Mouse (Mus musculus) bone marrow macrophage, adult 2 months (primary cell): ENCODE data around the gene Klf2. TPM values are rescaled to one million over a fixed set of nuclear protein-coding genes. Genes with fewer than 3 reads are reported as not detected.

Source experiments
- H3K27ac ChIP-seq: 2 replicates; pipeline ENCODE4 v1.5.1; 2012; ENCODE audit warnings: low read depth, low read length; ENCODE audit not compliant: insufficient read depth
- H3K4me1 ChIP-seq: 2 replicates; pipeline ENCODE4 v1.6.1; 2012; ENCODE audit warnings: low read length; ENCODE audit not compliant: control insufficient read depth, insufficient read depth
- H3K4me3 ChIP-seq: 2 replicates; pipeline ENCODE4 v1.5.1; 2012; ENCODE audit warnings: mild to moderate bottlenecking, low read length, moderate library complexity; ENCODE audit not compliant: insufficient read depth
- CTCF ChIP-seq: IDR thresholded peaks from 2 replicates; pipeline ENCODE4 v1.5.1; 2012; ENCODE audit warnings: low read depth, mild to moderate bottlenecking, low read length, moderate library complexity
- POLR2A ChIP-seq: IDR thresholded peaks from 2 replicates; pipeline ENCODE4 v1.6.1; 2012; ENCODE audit warnings: mild to moderate bottlenecking, low read depth, low read length, borderline replicate concordance
- polyA plus RNA-seq: library from polyadenylated mRNA; stranded (reverse); fragments of >200 nt; gene quantifications from 2 replicates; pipeline ENCODE4 v1.2.4, GENCODE M21; 2012; ENCODE audit not compliant: missing spikeins, insufficient read depth, insufficient read length

Gene Klf2
- polyA plus RNA-seq, 1 experiment: 34.3 TPM

DNA sequence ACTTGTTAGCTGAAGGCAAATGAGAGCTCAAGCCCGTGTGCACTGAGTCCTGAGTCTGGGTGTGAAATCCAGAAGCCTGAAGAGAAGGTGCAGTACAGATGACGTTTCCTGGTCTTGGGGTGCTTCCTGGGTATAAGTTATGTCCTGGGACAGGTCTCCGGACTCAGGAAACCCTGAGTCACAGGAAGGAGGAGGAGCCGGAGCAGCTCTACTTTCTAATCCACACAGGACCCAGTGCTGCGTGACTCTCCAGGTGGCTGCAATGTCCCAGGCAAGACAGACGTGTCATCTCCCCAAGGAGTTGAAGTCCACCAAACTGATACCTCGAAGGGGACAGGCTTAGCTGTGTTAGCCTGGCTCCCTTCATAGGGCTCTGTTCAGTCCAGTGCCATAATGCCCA, 44.6 kb downstream of the Klf2 start:
- TF ChIP-seq CTCF (no peak), POLR2A (no peak)
- Histone ChIP-seq H3K27ac (no peak overlapping the region), H3K4me1 (no peaks in the 10 kb centered on the region), H3K4me3 (no peak overlapping the region)

DNA sequence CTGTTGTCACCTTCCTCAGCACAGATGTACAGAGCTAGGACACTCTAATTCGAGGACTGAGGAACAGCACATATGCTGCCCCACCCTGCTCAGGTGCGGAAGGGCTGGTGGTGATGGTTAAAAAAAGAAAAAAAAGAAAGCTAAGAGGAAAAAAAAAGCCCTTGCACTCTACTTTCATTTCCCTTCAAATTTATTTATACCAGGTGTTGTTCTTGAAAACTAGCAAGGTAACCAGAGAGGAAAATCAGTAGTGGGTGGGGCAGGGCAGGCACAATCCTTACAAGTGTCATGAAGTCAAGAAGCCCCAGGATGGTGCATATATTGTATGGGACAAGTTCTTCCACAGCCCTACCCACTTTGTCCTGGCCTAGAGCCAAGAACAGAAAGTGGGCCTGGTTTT, 46.2 kb downstream of the Klf2 start:
- Histone ChIP-seq H3K4me3 (no peak overlapping the region), H3K4me1 (no peaks in the 10 kb centered on the region), H3K27ac (no peak overlapping the region)
- no peak for TF ChIP-seq CTCF
- TF ChIP-seq POLR2A: no peak

DNA sequence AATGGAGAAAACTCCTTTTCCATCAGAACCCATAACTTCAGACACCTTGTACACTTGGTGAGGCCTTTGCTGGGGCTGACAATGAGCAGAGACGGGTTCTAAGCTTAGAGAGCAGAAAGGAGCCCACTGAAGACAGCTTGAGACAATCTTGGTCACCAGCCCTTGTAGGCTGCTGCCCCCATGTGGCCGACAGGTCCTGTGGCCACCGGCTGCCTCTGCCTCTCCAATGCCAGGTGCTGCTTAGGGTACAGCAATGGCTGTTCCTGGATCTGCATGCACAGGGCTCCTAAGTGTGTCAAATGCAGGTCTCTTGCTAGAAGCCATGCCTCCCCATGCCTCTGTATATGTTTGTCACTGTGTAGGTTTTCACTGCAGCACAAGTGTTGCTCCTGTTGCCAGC, 47.0 kb downstream of the Klf2 start:
- no peak overlapping the region for H3K27ac ChIP-seq
- no peaks in the 10 kb centered on the region for H3K4me1 ChIP-seq
- H3K4me3 ChIP-seq: no peak overlapping the region
- peak; percentile 82 for TF ChIP-seq CTCF
- TF ChIP-seq POLR2A: no peak

DNA sequence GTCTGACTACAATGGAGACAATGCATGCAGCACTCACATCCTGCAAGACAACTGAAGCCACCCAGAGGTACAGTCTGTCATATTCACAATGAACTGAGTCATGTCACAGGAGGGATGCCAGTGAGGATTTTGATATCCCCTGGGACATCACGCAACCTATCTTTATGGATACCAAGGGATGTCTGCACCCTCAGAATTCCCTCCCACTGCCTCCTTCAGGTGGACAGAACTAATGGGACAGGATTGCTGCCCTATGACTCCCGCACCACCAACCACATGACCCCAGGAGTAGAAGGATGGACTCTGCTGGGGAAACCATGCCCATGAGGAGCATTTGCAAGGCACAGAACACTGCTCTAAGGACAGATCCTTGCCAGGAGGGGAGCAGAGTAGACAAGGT, 47.6 kb downstream of the Klf2 start:
- no peak overlapping the region for H3K4me3 ChIP-seq
- TF ChIP-seq CTCF: no peak
- no peak for TF ChIP-seq POLR2A
- H3K27ac ChIP-seq: no peak overlapping the region
- no peaks in the 10 kb centered on the region for H3K4me1 ChIP-seq

Other genes with a start within 250 kb of the Klf2 start
- gene Olfr373, start 235.9 kb upstream of the Klf2 start, polyA plus RNA-seq: 0.33 TPM in 1 of 2 replicates, not detected in the other
- 0.32 and 0.52 TPM in 2 replicates for gene Olfr374, start 212.0 kb upstream of the Klf2 start, polyA plus RNA-seq
- gene Tpm4, start 184.1 kb upstream of the Klf2 start, polyA plus RNA-seq: 235 and 239 TPM in 2 replicates
- gene Rab8a, start 157.8 kb upstream of the Klf2 start, polyA plus RNA-seq: 113 and 128 TPM in 2 replicates
- gene Hsh2d, start 129.4 kb upstream of the Klf2 start, polyA plus RNA-seq: 0.29 TPM in 1 of 2 replicates, not detected in the other
- 0.54 TPM in 1 of 2 replicates, not detected in the other for gene Cib3, start 106.2 kb upstream of the Klf2 start, polyA plus RNA-seq
- gene Gm11034, start 105.4 kb upstream of the Klf2 start, polyA plus RNA-seq: not detected in 2 replicates
- 56.6 and 58.3 TPM in 2 replicates for gene Fam32a, start 99.3 kb upstream of the Klf2 start, polyA plus RNA-seq
- 51.4 and 60.2 TPM in 2 replicates for gene Ap1m1, start 79.0 kb upstream of the Klf2 start, polyA plus RNA-seq
- gene Gm10282, start 13.8 kb upstream of the Klf2 start, polyA plus RNA-seq: 6.7 TPM in 1 of 2 replicates, not detected in the other
- gene Eps15l1, start 102.4 kb downstream of the Klf2 start, polyA plus RNA-seq: 64.0 and 65.1 TPM in 2 replicates
- 0.52 and 0.79 TPM in 2 replicates for gene Calr3, start 124.8 kb downstream of the Klf2 start, polyA plus RNA-seq
- gene 1700030K09Rik, start 124.8 kb downstream of the Klf2 start, polyA plus RNA-seq: 6.2 and 13.5 TPM in 2 replicates
- gene Cherp, start 156.2 kb downstream of the Klf2 start, polyA plus RNA-seq: 43.8 and 48.8 TPM in 2 replicates
- 28.8 and 34.5 TPM in 2 replicates for gene Slc35e1, start 173.6 kb downstream of the Klf2 start, polyA plus RNA-seq
- gene Med26, start 229.2 kb downstream of the Klf2 start, polyA plus RNA-seq: 7.5 and 7.8 TPM in 2 replicates